Mouse (Mus musculus): Measurements from ENCODE around the gene Sf3a3. TPM values are rescaled to one million over a fixed set of nuclear protein-coding genes. Genes with fewer than 3 reads are reported as not detected.

Gene Sf3a3
- polyA plus RNA-seq (2021; fragmentation: Nextera tagmentation) = 39.4 and 41.9 TPM in 2 replicates
- long read RNA-seq, experiment 1, transcript Sf3a3-201 (17 exons, 1,820 nt) = major isoform, 133 of 144 reads
- long read RNA-seq, experiment 1, partial matches to known transcripts = 6 of 144 reads
- long read RNA-seq, experiment 1, other reads (novel, unspliced or antisense) = 5 of 144 reads
- long read RNA-seq, experiment 2, transcript Sf3a3-201 (17 exons, 1,820 nt) = major isoform, 31 of 52 reads
- long read RNA-seq, experiment 2, partial matches to known transcripts = 20 of 52 reads
- long read RNA-seq, experiment 2, other reads (novel, unspliced or antisense) = 1 of 52 reads

GRCm38 (mm10) chr4:124714545-124715481, at the start of gene Sf3a3:
Gene Sf3a3 (plus strand): TSS chr4:124714776.

DNA sequence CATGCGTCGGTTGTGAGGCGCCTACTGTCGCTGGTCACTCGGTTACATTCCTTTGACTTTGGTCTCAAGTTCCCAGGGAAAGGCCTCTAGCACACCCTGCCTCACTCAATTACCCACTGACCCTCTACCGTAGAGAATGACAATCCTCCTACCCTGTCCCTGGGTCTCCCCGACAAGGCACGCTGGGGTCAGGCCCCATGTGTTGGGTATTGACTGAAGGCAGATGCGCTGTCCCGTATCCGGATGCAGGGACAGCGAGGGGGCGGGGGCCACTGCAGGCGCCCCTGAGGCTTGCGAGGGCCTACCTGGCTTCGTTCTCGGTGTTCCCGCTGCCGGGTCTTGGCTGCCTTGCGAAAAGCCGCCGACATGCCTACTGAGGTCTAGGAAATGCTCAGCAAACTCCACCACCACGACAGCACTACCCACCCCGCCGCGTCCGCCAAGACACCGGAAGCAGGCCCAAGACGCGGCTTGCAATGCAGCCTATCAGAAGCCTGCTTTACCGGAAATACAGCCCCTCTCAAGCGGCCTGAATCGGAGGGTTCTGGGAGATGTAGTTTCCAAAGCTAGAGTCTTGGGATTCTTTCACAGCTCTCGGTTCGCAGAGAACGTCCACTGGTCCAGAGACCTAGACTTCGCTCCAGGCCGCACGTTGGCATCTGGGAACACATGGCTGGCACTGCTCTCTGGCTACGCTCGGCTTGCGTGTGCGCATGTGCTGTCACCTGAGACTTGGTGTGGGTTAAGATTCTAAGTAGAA, 21.3 kb upstream of the Sf3a3 start, which contains the start of gene Utp11:
Gene Utp11, minus strand, starts transcription at position 466 of the 760 bp plus-strand sequence.

DNA sequence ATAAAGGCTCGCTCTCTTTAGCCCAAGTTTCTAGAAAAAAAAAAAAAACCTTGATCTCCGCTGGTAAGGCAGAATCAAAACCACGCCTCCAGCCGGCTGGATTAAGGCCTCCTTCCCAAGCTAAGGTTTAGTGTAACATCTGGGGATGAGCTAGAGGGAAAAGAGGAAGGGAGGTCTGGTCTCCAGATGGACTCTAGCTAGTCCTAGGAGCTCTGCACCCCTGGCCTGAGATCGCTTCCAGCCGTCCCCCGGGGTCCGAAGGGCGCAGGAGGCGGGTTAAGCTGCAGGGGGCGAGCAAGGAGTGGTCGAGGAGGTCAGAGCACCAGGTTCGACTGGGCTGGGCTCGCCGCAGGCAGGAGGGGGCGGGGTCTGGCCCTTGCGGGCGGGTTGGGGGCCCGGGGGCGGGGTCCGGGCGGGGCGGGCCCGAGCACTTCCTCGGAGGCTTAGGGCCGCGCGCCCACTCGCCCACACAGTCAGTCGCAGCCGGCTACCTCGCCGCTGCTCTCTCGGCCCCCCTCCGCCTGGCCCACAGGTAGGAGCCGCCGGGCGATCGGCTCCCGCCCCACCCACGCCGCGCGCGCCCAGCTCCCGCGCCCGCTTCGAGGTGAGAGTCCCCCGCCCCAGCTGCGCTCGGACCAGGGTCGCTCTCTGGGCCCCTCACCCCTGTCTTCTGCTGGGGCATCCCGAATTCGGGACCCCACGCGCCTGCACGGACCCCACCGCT, 14.2 kb upstream of the Sf3a3 start, which contains the start of gene Fhl3:
Gene Fhl3, plus strand, starts transcription at position 454 of the 724 bp plus-strand sequence.

GRCm38 (mm10) chr4:124741376-124742343, 27.1 kb downstream of the Sf3a3 start, which contains the start of gene Inpp5b:
Gene Inpp5b (plus strand): TSS chr4:124741850.

Other genes starting within 250 kb of the Sf3a3 start
- not detected in 2 replicates for gene 3100002H09Rik, start 104.0 kb upstream of the Sf3a3 start, polyA plus RNA-seq (2021; fragmentation: Nextera tagmentation)
- 3.9 and 5.1 TPM in 2 replicates for gene Pou3f1, start 58.0 kb upstream of the Sf3a3 start, polyA plus RNA-seq (2021; fragmentation: Nextera tagmentation)
- 30.2 and 34.0 TPM in 2 replicates for gene Utp11, start 21.2 kb upstream of the Sf3a3 start, polyA plus RNA-seq (2021; fragmentation: Nextera tagmentation)
- gene Fhl3, start 14.1 kb upstream of the Sf3a3 start, polyA plus RNA-seq (2021; fragmentation: Nextera tagmentation) = 0.60 and 0.63 TPM in 2 replicates
- gene Inpp5b, start 27.1 kb downstream of the Sf3a3 start, polyA plus RNA-seq (2021; fragmentation: Nextera tagmentation) = 5.7 and 6.1 TPM in 2 replicates
- 10.3 and 13.4 TPM in 2 replicates for gene Mtf1, start 87.3 kb downstream of the Sf3a3 start, polyA plus RNA-seq (2021; fragmentation: Nextera tagmentation)
- gene Yrdc, start 135.9 kb downstream of the Sf3a3 start, polyA plus RNA-seq (2021; fragmentation: Nextera tagmentation) = 5.0 and 49.2 TPM in 2 replicates
- 84.5 and 117 TPM in 2 replicates for gene 1110065P20Rik, start 136.4 kb downstream of the Sf3a3 start, polyA plus RNA-seq (2021; fragmentation: Nextera tagmentation)
- 8.9 and 11.2 TPM in 2 replicates for gene Maneal, start 147.4 kb downstream of the Sf3a3 start, polyA plus RNA-seq (2021; fragmentation: Nextera tagmentation)
- gene Epha10, start 166.1 kb downstream of the Sf3a3 start, polyA plus RNA-seq (2021; fragmentation: Nextera tagmentation) = 2.3 and 7.8 TPM in 2 replicates
- 3.9 and 5.8 TPM in 2 replicates for gene 9930104L06Rik, start 222.3 kb downstream of the Sf3a3 start, polyA plus RNA-seq (2021; fragmentation: Nextera tagmentation)
- 2.2 and 2.5 TPM in 2 replicates for gene Cdca8, start 224.5 kb downstream of the Sf3a3 start, polyA plus RNA-seq (2021; fragmentation: Nextera tagmentation)